ENCODE assay signal across 8 mouse cellular contexts in genomic region chr4:43507938-43508665, GRCm38 (mm10). TPM values are rescaled to one million over a fixed set of nuclear protein-coding genes. Genes with fewer than 3 reads are reported as not detected.
DNase-seq lines count a peak whose midpoint lies in the region; ATAC-seq and TF ChIP-seq lines count a peak whose summit lies in the region.

No protein-coding gene starts in this region.

- H3K4me3 ChIP-seq in spleen, adult 2 months (ENCODE audit: extremely low read depth, insufficient read depth, insufficient read length): peak overlapping the region; percentile 62
- H3K4me3 ChIP-seq in liver, embryonic 13.5 days (replicated peaks): peak overlapping the region; percentile 61
- peak overlapping the region; percentile 35 for H3K4me3 ChIP-seq in neural tube, embryonic 13.5 days

- H3K9ac ChIP-seq in liver, embryonic 13.5 days: peak overlapping the region; percentile 67
- peak overlapping the region; percentile 55 for H3K9ac ChIP-seq in neural tube, embryonic 13.5 days

- TF ChIP-seq POLR2A in spleen, adult 2 months (IDR thresholded peaks at IDR 0.05; ENCODE audit: low read depth, low read length): no peak

- H3K4me1 ChIP-seq in spleen, adult 2 months (ENCODE audit: control insufficient read depth, insufficient read depth, insufficient read length): peaks cover 5% of the 10 kb centered on the region; the same call in 1 of the 2 replicates
- peaks cover 33% of the 10 kb centered on the region for H3K4me1 ChIP-seq in liver, embryonic 13.5 days (replicated peaks)
- H3K4me1 ChIP-seq in neural tube, embryonic 13.5 days (replicated peaks): peaks cover 17% of the 10 kb centered on the region

- H3K9me3 ChIP-seq in liver, embryonic 13.5 days (replicated peaks): no peaks in the 10 kb centered on the region
- no peaks in the 10 kb centered on the region for H3K9me3 ChIP-seq in neural tube, embryonic 13.5 days

- peak overlapping the region; percentile 77 for H3K4me2 ChIP-seq in liver, embryonic 13.5 days
- H3K4me2 ChIP-seq in neural tube, embryonic 13.5 days: peak overlapping the region; percentile 55

- H3K27me3 ChIP-seq in spleen, adult 2 months (ENCODE audit: control insufficient read depth, insufficient read depth, low read length): no peaks in the 10 kb centered on the region
- peaks cover 16% of the 10 kb centered on the region; the same call in 1 of the 2 replicates for H3K27me3 ChIP-seq in liver, embryonic 13.5 days
- H3K27me3 ChIP-seq in neural tube, embryonic 13.5 days: peaks cover 48% of the 10 kb centered on the region

- 6% methylated on average over 22 of the region's 22 CpGs for WGBS in spleen, adult 2 months
- WGBS in liver, embryonic 13.5 days (ENCODE audit: insufficient replicate concordance): 6% methylated on average over 21 of the region's 22 CpGs
- 12% methylated on average over 21 of the region's 22 CpGs for WGBS in neural tube, embryonic 13.5 days

- ATAC-seq in CD4-positive, CD25-positive, alpha-beta regulatory T cell, adult 4 months: no peak
- peak; percentile 57 for ATAC-seq in liver, embryonic 13.5 days (ENCODE audit: low read depth)
- ATAC-seq in neural tube, embryonic 13.5 days (ENCODE audit: low read depth): peak; percentile 65; the same call in 1 of the 2 replicates

- TF ChIP-seq CTCF in spleen, adult 2 months (IDR thresholded peaks at IDR 0.05; ENCODE audit: extremely low read depth, insufficient read depth, insufficient read length, insufficient replicate concordance): no peak

- H3K27ac ChIP-seq in spleen, adult 2 months (ENCODE audit: insufficient read depth, low read length): no peak overlapping the region
- H3K27ac ChIP-seq in liver, embryonic 13.5 days: no peak overlapping the region
- no peak overlapping the region for H3K27ac ChIP-seq in neural tube, embryonic 13.5 days (replicated peaks)

- peak; percentile 25 for DNase-seq in CD4-positive, CD25-positive, alpha-beta regulatory T cell, adult 2 months (ENCODE audit: low read depth, low spot score)
- no peak for DNase-seq in spleen, adult 2 months (ENCODE audit: low read depth in 1 of 2, low spot score in 2 of 2)
- DNase-seq in spleen, postnatal 10 days (ENCODE audit: low spot score in 2 of 2): no peak
- no peak for DNase-seq in liver, embryonic 13.5 days
- DNase-seq in layer of hippocampus, postnatal 25 days (ENCODE audit: extremely low spot score in 1 of 2, low spot score in 1 of 2): no peak
- DNase-seq in layer of hippocampus, adult 18-20 months (ENCODE audit: low spot score in 2 of 2): no peak

- no peaks in the 10 kb centered on the region for H3K36me3 ChIP-seq in spleen, adult 2 months (ENCODE audit: control insufficient read depth, insufficient read depth, low read length)
- H3K36me3 ChIP-seq in liver, embryonic 13.5 days: no peaks in the 10 kb centered on the region
- no peaks in the 10 kb centered on the region for H3K36me3 ChIP-seq in neural tube, embryonic 13.5 days

RNA-seq across cellular contexts. Expression of gene Car9, which starts 1.3 kb away (rescaled TPM):
- 1 to 10 TPM in 1 of 2 experiments, under 1 TPM in 1; 0.32 to 1.5 TPM for polyA plus RNA-seq in CD4-positive, CD25-positive, alpha-beta regulatory T cell, adult 4 months (2017; shearing (Covaris generic))
- polyA plus RNA-seq in spleen, adult 2 months (2012; rRNA removed): 2.0 TPM in 2 replicates
- 0.85 and 1.0 TPM in 2 replicates for polyA plus RNA-seq in liver, embryonic 13.5 days (2015; fragmentation: Nextera tagmentation; extraction: Ambion mirVana)
- polyA plus RNA-seq in neural tube, embryonic 13.5 days (2015; fragmentation: Nextera tagmentation; extraction: Ambion mirVana): 0.33 and 0.56 TPM in 2 replicates
- total RNA-seq in layer of hippocampus, postnatal 25 days (2021): under 1 TPM; 0.22 to 0.35 TPM
- not detected for total RNA-seq in layer of hippocampus, adult 18-20 months (2021)

RNA-seq across cellular contexts. Expression of gene Arhgef39, which starts 8.6 kb away (rescaled TPM):
- polyA plus RNA-seq in CD4-positive, CD25-positive, alpha-beta regulatory T cell, adult 4 months (2017; shearing (Covaris generic)): 1 to 10 TPM; 4.9 to 8.3 TPM
- polyA plus RNA-seq in spleen, adult 2 months (2012; rRNA removed): 12.7 and 16.8 TPM in 2 replicates
- 29.4 and 35.8 TPM in 2 replicates for polyA plus RNA-seq in liver, embryonic 13.5 days (2015; fragmentation: Nextera tagmentation; extraction: Ambion mirVana)
- 10.0 and 10.4 TPM in 2 replicates for polyA plus RNA-seq in neural tube, embryonic 13.5 days (2015; fragmentation: Nextera tagmentation; extraction: Ambion mirVana)
- total RNA-seq in layer of hippocampus, postnatal 25 days (2021): under 1 TPM; 0.27 to 0.70 TPM
- not detected for total RNA-seq in layer of hippocampus, adult 18-20 months (2021)

RNA-seq across cellular contexts. Expression of gene Ccdc107, which starts 15.4 kb away (rescaled TPM):
- 10 to 100 TPM; 64.0 to 76.0 TPM for polyA plus RNA-seq in CD4-positive, CD25-positive, alpha-beta regulatory T cell, adult 4 months (2017; shearing (Covaris generic))
- polyA plus RNA-seq in spleen, adult 2 months (2012; rRNA removed): 85.4 and 191 TPM in 2 replicates
- 34.2 and 34.3 TPM in 2 replicates for polyA plus RNA-seq in liver, embryonic 13.5 days (2015; fragmentation: Nextera tagmentation; extraction: Ambion mirVana)
- polyA plus RNA-seq in neural tube, embryonic 13.5 days (2015; fragmentation: Nextera tagmentation; extraction: Ambion mirVana): 65.5 and 73.1 TPM in 2 replicates
- 10 to 100 TPM; 23.5 to 28.1 TPM for total RNA-seq in layer of hippocampus, postnatal 25 days (2021)
- total RNA-seq in layer of hippocampus, adult 18-20 months (2021): 10 to 100 TPM; 27.7 to 29.3 TPM

RNA-seq across cellular contexts. Expression of gene Tpm2, which starts 15.5 kb away (rescaled TPM):
- polyA plus RNA-seq in CD4-positive, CD25-positive, alpha-beta regulatory T cell, adult 4 months (2017; shearing (Covaris generic)): not detected
- 11.8 and 13.8 TPM in 2 replicates for polyA plus RNA-seq in spleen, adult 2 months (2012; rRNA removed)
- polyA plus RNA-seq in liver, embryonic 13.5 days (2015; fragmentation: Nextera tagmentation; extraction: Ambion mirVana): 28.8 and 31.9 TPM in 2 replicates
- polyA plus RNA-seq in neural tube, embryonic 13.5 days (2015; fragmentation: Nextera tagmentation; extraction: Ambion mirVana): 29.0 and 77.1 TPM in 2 replicates
- total RNA-seq in layer of hippocampus, postnatal 25 days (2021): 1 to 10 TPM; 5.1 to 5.8 TPM
- total RNA-seq in layer of hippocampus, adult 18-20 months (2021): 1 to 10 TPM; 4.2 to 4.8 TPM

RNA-seq across cellular contexts. Expression of gene Sit1, which starts 24.6 kb away (rescaled TPM):
- 100 to 1,000 TPM; 144 to 199 TPM for polyA plus RNA-seq in CD4-positive, CD25-positive, alpha-beta regulatory T cell, adult 4 months (2017; shearing (Covaris generic))
- polyA plus RNA-seq in spleen, adult 2 months (2012; rRNA removed): 15.3 and 17.1 TPM in 2 replicates
- not detected in 2 replicates for polyA plus RNA-seq in liver, embryonic 13.5 days (2015; fragmentation: Nextera tagmentation; extraction: Ambion mirVana)
- polyA plus RNA-seq in neural tube, embryonic 13.5 days (2015; fragmentation: Nextera tagmentation; extraction: Ambion mirVana): not detected in 2 replicates
- not detected for total RNA-seq in layer of hippocampus, postnatal 25 days (2021)
- not detected for total RNA-seq in layer of hippocampus, adult 18-20 months (2021)
